Mouse (Mus musculus) spleen, adult 10 weeks (tissue): ENCODE results near the gene Upk2. TPM values are rescaled to one million over a fixed set of nuclear protein-coding genes. Genes with fewer than 3 reads are reported as not detected.

Experiments used
- polyA plus RNA-seq: library from polyadenylated mRNA; stranded (reverse); fragments of 350-450 nt; fragmentation: Illumina TruSeq; extraction: RNeasy Lipid Tissue Mini Kit (QIAGEN cat#74804); gene quantifications from one replicate; pipeline ENCODE4 v1.2.3, GENCODE M21; 2015; ENCODE audit warnings: low replicate concordance; ENCODE audit not compliant: insufficient read depth

The Upk2 gene
- not detected for polyA plus RNA-seq

DNA sequence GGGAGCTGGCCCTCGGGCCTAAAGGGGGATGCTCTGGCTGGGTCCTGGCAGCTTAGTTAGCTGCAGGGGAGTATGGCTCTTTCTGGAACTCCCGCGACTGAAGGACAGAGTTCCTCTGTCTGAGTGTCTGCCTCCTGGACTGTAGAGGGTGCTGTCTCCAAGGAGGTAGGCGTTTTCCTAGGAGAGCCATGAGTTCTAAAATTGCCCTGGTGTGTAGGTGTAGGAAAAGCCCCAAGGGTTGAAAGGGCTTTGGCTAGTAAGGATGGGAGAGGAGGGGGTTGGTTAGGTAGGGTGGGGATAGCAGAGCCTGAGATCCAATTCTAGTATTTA lies at the start of gene Upk2:
TSS of gene Upk2 (minus strand) at position 86 of the 330 bp plus-strand sequence.

DNA sequence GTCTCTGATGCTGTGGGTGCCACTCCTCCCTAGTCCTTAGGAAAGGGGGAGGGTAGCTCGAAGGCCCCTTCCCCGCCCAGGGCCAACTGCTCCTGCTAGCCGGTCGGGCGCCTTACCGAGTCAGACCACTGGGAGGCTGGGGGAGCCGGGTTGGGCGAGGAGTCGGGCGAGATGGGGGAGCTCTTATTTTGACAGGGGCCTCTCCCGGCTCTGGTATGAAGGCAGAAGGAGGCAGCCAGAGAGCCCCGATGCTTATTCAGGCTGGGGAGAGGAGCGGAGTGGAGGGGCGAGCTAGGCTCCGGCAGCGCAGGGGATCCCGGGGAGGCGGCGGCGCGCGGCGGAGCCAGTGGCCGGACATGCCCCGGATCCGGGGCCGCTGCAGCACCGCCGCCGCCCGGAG lies 27.8 kb upstream of the Upk2 start, which contains the start of gene Bcl9l:
TSS of gene Bcl9l (plus strand) at position 274 of the 400 bp plus-strand sequence.

DNA sequence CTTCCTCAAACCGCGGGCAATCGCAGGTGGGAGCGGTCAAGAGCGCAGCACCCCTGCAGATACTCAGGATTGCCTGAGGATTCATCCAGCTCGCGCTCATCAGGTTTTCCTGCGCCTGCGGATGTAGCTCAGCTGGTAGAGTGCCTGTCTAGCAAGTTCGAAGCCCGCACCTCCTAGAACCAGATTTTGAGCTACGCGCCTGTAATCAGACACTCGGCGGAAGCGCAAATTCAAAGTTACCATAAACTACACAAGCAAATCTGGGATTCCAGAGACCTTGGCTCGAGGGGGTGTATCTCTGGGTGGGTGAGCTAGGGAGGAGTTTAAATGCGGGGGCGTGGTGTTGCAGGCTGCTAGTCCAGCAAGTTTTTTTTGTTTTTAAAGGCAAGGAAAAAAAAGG lies 13.8 kb downstream of the Upk2 start, which contains the start of gene Foxr1:
TSS of gene Foxr1 (minus strand) at position 176 of the 400 bp plus-strand sequence.

DNA sequence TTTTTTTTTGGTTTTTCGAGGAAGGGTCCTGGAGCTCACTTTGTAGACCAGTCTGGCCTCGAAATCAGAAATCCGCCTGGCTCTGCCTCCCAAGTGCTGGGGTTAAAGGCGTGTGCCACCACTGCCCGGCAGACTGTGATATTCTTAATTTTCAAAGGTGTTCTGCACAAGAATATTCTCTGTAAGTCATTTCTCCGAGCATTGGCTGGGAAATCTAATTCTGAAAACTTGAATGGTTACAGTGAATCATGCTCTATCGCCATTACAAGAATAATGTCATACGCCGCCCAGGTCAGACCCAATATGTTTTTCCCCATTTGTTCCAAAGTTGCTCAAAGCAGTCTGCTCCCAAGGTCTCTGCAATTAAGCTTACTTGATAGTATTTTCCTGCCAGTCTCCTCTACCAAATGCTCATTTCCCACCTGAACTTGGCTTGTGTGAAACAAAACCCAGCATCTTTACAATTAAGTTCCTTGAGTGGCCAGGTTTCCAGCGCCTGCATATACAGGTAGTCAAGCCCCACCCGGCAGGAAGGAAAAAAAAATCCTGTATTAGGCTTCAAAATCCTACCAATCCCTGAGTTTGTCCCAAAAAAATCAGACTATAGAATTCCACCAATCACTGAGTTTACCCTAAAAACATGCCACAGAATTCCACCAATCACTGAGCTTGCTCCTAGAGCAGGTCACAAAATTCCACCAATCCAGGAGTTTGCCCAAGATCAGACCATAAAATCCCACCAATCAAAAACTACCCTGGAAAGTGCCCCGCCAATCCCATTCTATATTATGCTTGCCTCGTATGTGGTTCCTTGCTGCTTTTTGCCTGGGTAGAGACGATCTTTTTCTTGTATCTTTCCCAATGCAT lies 36.0 kb downstream of the Upk2 start, which contains the start of gene Ccdc84:
TSS of gene Ccdc84 (minus strand) at position 51 of the 867 bp plus-strand sequence.

DNA sequence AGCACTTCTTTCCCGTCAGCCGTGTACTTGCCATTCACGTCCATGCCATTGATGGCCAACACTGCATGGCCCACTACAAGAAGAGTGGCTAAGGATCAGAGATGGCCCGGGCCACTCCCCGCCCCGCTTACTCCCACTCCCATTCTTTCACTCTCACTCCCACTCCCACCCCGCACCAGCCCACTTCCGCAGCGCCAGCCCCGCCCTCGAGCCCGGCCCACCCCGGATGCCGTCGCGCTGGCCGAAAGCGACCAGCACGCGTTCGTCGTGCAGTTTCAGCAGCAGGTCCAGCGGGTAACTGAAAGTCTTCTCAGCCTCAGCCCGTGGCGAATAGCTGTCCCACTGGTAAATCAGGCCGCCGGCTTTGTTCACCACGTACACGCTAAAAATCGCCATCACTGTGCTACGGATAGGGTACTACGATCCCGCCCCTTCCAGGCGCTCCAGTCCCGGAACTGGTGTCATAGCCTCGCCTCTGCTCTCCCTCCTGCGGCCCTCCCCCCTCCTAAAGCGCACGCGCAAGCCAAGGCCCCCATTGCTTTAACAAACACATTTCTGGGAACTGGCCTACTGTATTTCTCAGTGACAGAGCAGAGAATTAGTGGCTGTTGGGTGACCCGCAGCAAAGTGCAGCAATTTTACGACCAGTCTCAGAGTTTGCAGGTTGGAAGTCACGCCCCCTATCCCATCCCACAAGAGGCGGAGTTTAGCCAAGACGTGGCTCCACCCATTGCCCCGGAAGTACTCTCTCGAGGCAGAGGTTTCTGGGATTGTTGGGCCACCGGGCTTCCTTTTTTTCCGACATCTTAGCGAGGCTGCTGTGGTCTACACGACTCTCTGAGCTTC lies 47.6 kb downstream of the Upk2 start, which contains the start of the genes Rps25 and Trappc4:
TSS of gene Rps25 (plus strand) at position 234 of the 846 bp plus-strand sequence.
TSS of gene Trappc4 (minus strand) at position 695 of the 846 bp plus-strand sequence.

Other genes starting within 250 kb of the Upk2 start
- 112 TPM for gene Cbl, start 220.9 kb downstream of the Upk2 start, polyA plus RNA-seq
- not detected for gene Ccdc153, start 214.3 kb downstream of the Upk2 start, polyA plus RNA-seq
- 0.10 TPM for gene Pdzd3, start 203.5 kb downstream of the Upk2 start, polyA plus RNA-seq
- 2.2 TPM for gene Nlrx1, start 186.4 kb downstream of the Upk2 start, polyA plus RNA-seq
- 1.8 TPM for gene Abcg4, start 166.4 kb downstream of the Upk2 start, polyA plus RNA-seq
- gene Hinfp, start 149.3 kb downstream of the Upk2 start, polyA plus RNA-seq = 40.4 TPM
- 5.9 TPM for gene C2cd2l, start 134.7 kb downstream of the Upk2 start, polyA plus RNA-seq
- 16.7 TPM for gene Dpagt1, start 129.0 kb downstream of the Upk2 start, polyA plus RNA-seq
- gene H2afx, start 120.3 kb downstream of the Upk2 start, polyA plus RNA-seq = 18.5 TPM
- 79.9 TPM for gene Hmbs, start 110.7 kb downstream of the Upk2 start, polyA plus RNA-seq
- 50.6 TPM for gene Vps11, start 93.3 kb downstream of the Upk2 start, polyA plus RNA-seq
- 55.2 TPM for gene Hyou1, start 75.5 kb downstream of the Upk2 start, polyA plus RNA-seq
- 15.4 TPM for gene Slc37a4, start 58.1 kb downstream of the Upk2 start, polyA plus RNA-seq
- gene Rps25, start 47.8 kb downstream of the Upk2 start, polyA plus RNA-seq = 4,145 TPM
- gene Trappc4, start 47.4 kb downstream of the Upk2 start, polyA plus RNA-seq = 70.1 TPM
- gene Ccdc84, start 36.4 kb downstream of the Upk2 start, polyA plus RNA-seq = 54.6 TPM
- 0.65 TPM for gene Foxr1, start 13.8 kb downstream of the Upk2 start, polyA plus RNA-seq
- 6.5 TPM for gene Bcl9l, start 27.8 kb upstream of the Upk2 start, polyA plus RNA-seq
- 193 TPM for gene Cxcr5, start 106.9 kb upstream of the Upk2 start, polyA plus RNA-seq
- 235 TPM for gene Ddx6, start 149.9 kb upstream of the Upk2 start, polyA plus RNA-seq
- not detected for gene Treh, start 218.3 kb upstream of the Upk2 start, polyA plus RNA-seq